9 mouse cellular contexts compared by ENCODE assay signal in the genomic region with DNA sequence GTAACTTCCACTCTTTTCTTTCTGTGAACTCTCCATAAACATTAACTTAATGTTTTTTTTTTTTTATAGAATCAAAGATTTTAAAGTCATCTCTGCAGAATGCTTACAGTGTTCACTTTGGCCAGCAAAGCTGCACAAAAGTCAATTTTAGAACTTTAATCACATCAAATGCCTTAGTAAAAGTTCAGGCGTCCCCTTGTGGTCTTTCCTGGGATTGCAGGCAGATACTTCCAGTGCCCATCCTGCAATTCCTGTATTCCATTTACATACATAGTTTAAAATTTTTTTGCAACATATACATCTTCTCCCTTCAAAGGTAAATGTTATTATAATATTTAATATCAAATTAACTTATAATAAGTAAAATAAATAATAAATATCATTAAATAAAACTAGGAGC.
A peak's percentile ranks its signal among the peaks of the same experiment; 100 is the strongest.
DNase-seq lines count a peak whose midpoint lies in the region; ATAC-seq and TF ChIP-seq lines count a peak whose summit lies in the region.
"Had no signal": no experiment of that assay in that cellular context is flagged by ENCODE, and none has a peak within 500 bp of the region (broad histone marks: within the 10 kb centered on the region; RNA-seq: fewer than 3 reads in every experiment).

No protein-coding gene starts in this region.

- DNase-seq in cerebellum, adult 8-10 months, result peak; percentile 5
- no peak for DNase-seq in cerebellum, adult 9-11 months
- peak; percentile 34 to 59 for DNase-seq in layer of hippocampus, adult 2 months (ENCODE audit: low spot score in 2 of 2)
- no peak for DNase-seq in layer of hippocampus, adult 9-10 months (ENCODE audit: low spot score)
- peak; percentile 89 for DNase-seq in NIH3T3 (ENCODE audit: low read depth)
- peak; percentile 83 for DNase-seq in embryonic facial prominence, embryonic 11.5 days (ENCODE audit: low spot score)
- DNase-seq in liver, postnatal 0 days, result peak; percentile 59
- peak; percentile 19 for DNase-seq in yolk sac, embryonic 10.5 days (ENCODE audit: low spot score)

- no peaks in the 10 kb centered on the region for H3K27me3 ChIP-seq in embryonic facial prominence, embryonic 11.5 days (ENCODE audit: control insufficient read depth, insufficient read depth, low read length)
- H3K27me3 ChIP-seq in liver, postnatal 0 days (ENCODE audit: insufficient read depth, low read length), result no peaks in the 10 kb centered on the region

- no peak overlapping the region for H3K4me2 ChIP-seq in embryonic facial prominence, embryonic 11.5 days (ENCODE audit: low read depth, low read length)
- H3K4me2 ChIP-seq in liver, postnatal 0 days (ENCODE audit: low read depth, low read length), result no peak overlapping the region

- 0% methylated on average over 1 of the region's 1 CpGs for WGBS in embryonic facial prominence, embryonic 11.5 days
- 4% methylated on average over 1 of the region's 1 CpGs for WGBS in liver, postnatal 0 days (ENCODE audit: insufficient replicate concordance)

- ATAC-seq in embryonic facial prominence, embryonic 11.5 days (replicated peaks; ENCODE audit: insufficient number of reproducible peaks, low FRiP score, low TSS enrichment, low read depth), result no peak
- ATAC-seq in liver, postnatal 0 days, result no peak

- no peaks in the 10 kb centered on the region for H3K36me3 ChIP-seq in embryonic facial prominence, embryonic 11.5 days (replicated peaks; ENCODE audit: control insufficient read depth, insufficient read depth, low read depth, low read length)
- no peaks in the 10 kb centered on the region for H3K36me3 ChIP-seq in liver, postnatal 0 days (replicated peaks; ENCODE audit: insufficient read depth, low read length)

- H3K27ac ChIP-seq in layer of hippocampus, adult 2 months, result no peak overlapping the region
- H3K27ac ChIP-seq in embryonic facial prominence, embryonic 11.5 days (replicated peaks; ENCODE audit: low read depth, low read length), result no peak overlapping the region
- H3K27ac ChIP-seq in liver, postnatal 0 days (ENCODE audit: low read depth), result no peak overlapping the region

- no peaks in the 10 kb centered on the region for H3K9me3 ChIP-seq in embryonic facial prominence, embryonic 11.5 days (replicated peaks; ENCODE audit: control insufficient read depth, low read length)
- H3K9me3 ChIP-seq in liver, postnatal 0 days (ENCODE audit: low read length), result no peaks in the 10 kb centered on the region

- no peak for TF ChIP-seq EP300 in liver, postnatal 0 days (IDR thresholded peaks at IDR 0.05; ENCODE audit: low read depth)

- H3K4me3 ChIP-seq in layer of hippocampus, adult 2 months, result no peak overlapping the region
- no peak overlapping the region for H3K4me3 ChIP-seq in embryonic facial prominence, embryonic 11.5 days (ENCODE audit: low read depth, low read length)
- no peak overlapping the region for H3K4me3 ChIP-seq in liver, postnatal 0 days (ENCODE audit: low read depth, low read length)
- H3K4me3 ChIP-seq: myocyte had no signal

- peak; percentile 97 for TF ChIP-seq CTCF in layer of hippocampus, adult 2 months (conservative IDR thresholded peaks at IDR 0.05)
- peak; percentile 79 for TF ChIP-seq CTCF in liver, postnatal 0 days (IDR thresholded peaks at IDR 0.05; ENCODE audit: low read depth)

- H3K4me1 ChIP-seq in embryonic facial prominence, embryonic 11.5 days (ENCODE audit: control insufficient read depth, insufficient read depth, low read length), result no peaks in the 10 kb centered on the region
- H3K4me1 ChIP-seq in liver, postnatal 0 days (ENCODE audit: insufficient read depth), result no peaks in the 10 kb centered on the region

- no peak overlapping the region for H3K9ac ChIP-seq in embryonic facial prominence, embryonic 11.5 days (replicated peaks; ENCODE audit: low read length)
- no peak overlapping the region for H3K9ac ChIP-seq in liver, postnatal 0 days (replicated peaks)

Comparison
In these comparisons a context has a peak if more than half of its experiments do, and no peak if none do; other contexts are left out.
1. DNase-seq: peak in cerebellum, adult 8-10 months (single experiment), layer of hippocampus, adult 2 months (2 of 2), NIH3T3 (single experiment), embryonic facial prominence, embryonic 11.5 days (single experiment), liver, postnatal 0 days (single experiment) and yolk sac, embryonic 10.5 days (single experiment); none in cerebellum, adult 9-11 months (single experiment) and layer of hippocampus, adult 9-10 months (single experiment).